Mouse (Mus musculus) megakaryocyte, embryonic 14.5 days (primary cell): ENCODE measurements at regions not wholly inside any gene's neighbourhood (a gene's known extent, or its start where the extent isn't known, plus 50 kb on each side); places are given as distances from the start of the nearest gene placed in this dataset.

Source experiments
- FLI1 ChIP-seq: IDR thresholded peaks from 2 replicates; pipeline ENCODE4 v1.6.1; 2012; ENCODE audit warnings: low read length, inconsistent platforms, mixed read lengths
- GATA1 ChIP-seq: IDR thresholded peaks from 3 replicates; pipeline ENCODE4 v1.6.1; 2012; ENCODE audit warnings: mixed read lengths, low read length, inconsistent platforms, borderline replicate concordance

- TF ChIP-seq GATA1 (no peak), FLI1 (no peak)
Observed at GRCm38 (mm10) chr15:68650033-68650432, 2149.3 kb upstream of the Lrrc6 start.
